Mouse (Mus musculus) left cerebral cortex, postnatal 14 days (tissue): ENCODE measurements around the gene Paxbp1. TPM values are rescaled to one million over a fixed set of nuclear protein-coding genes. Genes with fewer than 3 reads are reported as not detected.
"Not testable (repeated sequence)": the region's sequence is repeated elsewhere in the genome, so short reads cannot be mapped to it uniquely, and the experiment has no call there.

Experiments
- DNase-seq, 2 experiments: peaks; one replicate each; pipeline ENCODE4 v3.0.0; 2021 to 2022; ENCODE audit warnings: low spot score in 2 of 2, mixed read lengths in 1 of 2
- intact Hi-C: fragments of 180-260 bp; cut with DNase I; formaldehyde crosslinking; loops from one replicate; pipeline ENCODE4 v1.15.1; 2025
- long read RNA-seq, 2 experiments: library from polyadenylated mRNA; stranded (forward); transcript quantifications; one replicate each; pipeline ENCODE4 v2.0.0; 2021
- total RNA-seq, 2 experiments: library from RNA; stranded (reverse); gene quantifications; 2 replicates each; pipeline ENCODE4 v1.2.3; 2021

Paxbp1 gene
- total RNA-seq, result 10 to 100 TPM; 49.6 to 54.3 TPM
- long read RNA-seq, experiment 1, transcript Paxbp1-202 (18 exons, 3,973 nt), result major isoform, 5 of 17 reads
- long read RNA-seq, experiment 1, partial matches to known transcripts, result 1 of 17 reads
- long read RNA-seq, experiment 1, other reads (novel, unspliced or antisense), result 8 of 17 reads
- long read RNA-seq, experiment 2, transcript Paxbp1-201 (18 exons, 2,732 nt), result minor isoform, 7 of 36 reads
- long read RNA-seq, experiment 2, transcript Paxbp1-202 (18 exons, 3,973 nt), result major isoform, 10 of 36 reads
- long read RNA-seq, experiment 2, partial matches to known transcripts, result 7 of 36 reads
- long read RNA-seq, experiment 2, other reads (novel, unspliced or antisense), result 12 of 36 reads

- DNase-seq, result peak; percentile 99
- intact Hi-C loops, result no loop called here
These were observed at the start of gene Paxbp1 for GRCm38 (mm10) chr16:91044270-91045182. TSS of gene Paxbp1 (minus strand) at chr16:91044543.

GRCm38 (mm10) chr16:91086642-91087306, 42.4 kb upstream of the Paxbp1 start:
- no peak for DNase-seq
- intact Hi-C loops, result loop anchor here (10.0 kb wide), 1 partner anchor 228 kb away; no protein-coding TSS in a partner anchor

- no peak for DNase-seq
- intact Hi-C loops, result loop anchor here (10.0 kb wide), 1 partner anchor 229 kb away; no protein-coding TSS in a partner anchor
These were observed 41.0 kb upstream of the Paxbp1 start for GRCm38 (mm10) chr16:91085239-91085825.

GRCm38 (mm10) chr16:91084307-91085238, 40.2 kb upstream of the Paxbp1 start:
- no peak for DNase-seq
- intact Hi-C loops, result loop anchor here (5.0 to 10.0 kb wide), 3 partner anchors 78 to 230 kb away; no protein-coding TSS in a partner anchor

- intact Hi-C loops, result loop anchor here (5.0 to 10.0 kb wide), 3 partner anchors 79 to 232 kb away; no protein-coding TSS in a partner anchor
- DNase-seq, result no peak
These were observed 38.8 kb upstream of the Paxbp1 start for GRCm38 (mm10) chr16:91083002-91083646.

- peak; percentile 88 to 92 for DNase-seq
- intact Hi-C loops, result loop anchor here (1.0 to 10.0 kb wide), 4 partner anchors 81 to 271 kb away; no protein-coding TSS in a partner anchor
These were observed 37.2 kb upstream of the Paxbp1 start for GRCm38 (mm10) chr16:91081508-91081907.

- intact Hi-C loops, result no loop called here
- peak; percentile 38 to 40 for DNase-seq
These were observed 31.8 kb upstream of the Paxbp1 start for GRCm38 (mm10) chr16:91076180-91076579.

GRCm38 (mm10) chr16:91075423-91075822, 31.1 kb upstream of the Paxbp1 start:
- intact Hi-C loops, DNase-seq: not testable (repeated sequence)

- intact Hi-C loops, result no loop called here
- DNase-seq, result peak; percentile 94 to 96
These were observed 29.0 kb upstream of the Paxbp1 start for GRCm38 (mm10) chr16:91073163-91073892.

- DNase-seq, result no peak
- intact Hi-C loops, result no loop called here
These were observed 27.9 kb upstream of the Paxbp1 start for GRCm38 (mm10) chr16:91072256-91072655.

GRCm38 (mm10) chr16:91068969-91069368, 24.6 kb upstream of the Paxbp1 start:
- DNase-seq, result peak; percentile 41 to 53
- intact Hi-C loops, result no loop called here

- intact Hi-C loops, result no loop called here
- no peak for DNase-seq
These were observed 22.8 kb upstream of the Paxbp1 start for GRCm38 (mm10) chr16:91067122-91067521.

GRCm38 (mm10) chr16:91064583-91065365, 20.4 kb upstream of the Paxbp1 start:
- intact Hi-C loops, result no loop called here
- no peak for DNase-seq

GRCm38 (mm10) chr16:91063786-91064185, 19.4 kb upstream of the Paxbp1 start:
- intact Hi-C loops, result no loop called here
- no peak for DNase-seq

- no peak for DNase-seq
- intact Hi-C loops, result no loop called here
These were observed 17.4 kb upstream of the Paxbp1 start for GRCm38 (mm10) chr16:91061531-91062318.
